Mouse (Mus musculus) cerebellum, postnatal 25 days (tissue): Measurements from ENCODE around the gene Dnajc19.
A peak's percentile ranks its signal among the peaks of the same experiment; 100 is the strongest.

ENCODE experiments used
- DNase-seq, 2 experiments: peaks; one replicate each; pipeline ENCODE4 v3.0.0; 2021; ENCODE audit warnings: mixed read lengths in 2 of 2

Gene Dnajc19

GRCm38 (mm10) chr3:34028935-34029334, 52.2 kb downstream of the Dnajc19 start:
- no peak for DNase-seq

GRCm38 (mm10) chr3:34021259-34021828, 59.8 kb downstream of the Dnajc19 start:
- no peak for DNase-seq

- DNase-seq: no peak
Observed at GRCm38 (mm10) chr3:34020382-34021258, 60.5 kb downstream of the Dnajc19 start.

GRCm38 (mm10) chr3:34019540-34020381, 61.4 kb downstream of the Dnajc19 start, which contains the start of gene Fxr1:
TSS of gene Fxr1 (plus strand) at chr3:34019943.
- peak; percentile 87 to 91 for DNase-seq

GRCm38 (mm10) chr3:34008191-34008590, 72.9 kb downstream of the Dnajc19 start:
- DNase-seq: peak in 1 of 2 experiments; percentile 26

GRCm38 (mm10) chr3:34007611-34008010, 73.5 kb downstream of the Dnajc19 start:
- DNase-seq: no peak

- DNase-seq: no peak
Observed at GRCm38 (mm10) chr3:34006824-34007223, 74.3 kb downstream of the Dnajc19 start.

GRCm38 (mm10) chr3:34006301-34006700, 74.8 kb downstream of the Dnajc19 start:
- no peak for DNase-seq
